In the genomic region with DNA sequence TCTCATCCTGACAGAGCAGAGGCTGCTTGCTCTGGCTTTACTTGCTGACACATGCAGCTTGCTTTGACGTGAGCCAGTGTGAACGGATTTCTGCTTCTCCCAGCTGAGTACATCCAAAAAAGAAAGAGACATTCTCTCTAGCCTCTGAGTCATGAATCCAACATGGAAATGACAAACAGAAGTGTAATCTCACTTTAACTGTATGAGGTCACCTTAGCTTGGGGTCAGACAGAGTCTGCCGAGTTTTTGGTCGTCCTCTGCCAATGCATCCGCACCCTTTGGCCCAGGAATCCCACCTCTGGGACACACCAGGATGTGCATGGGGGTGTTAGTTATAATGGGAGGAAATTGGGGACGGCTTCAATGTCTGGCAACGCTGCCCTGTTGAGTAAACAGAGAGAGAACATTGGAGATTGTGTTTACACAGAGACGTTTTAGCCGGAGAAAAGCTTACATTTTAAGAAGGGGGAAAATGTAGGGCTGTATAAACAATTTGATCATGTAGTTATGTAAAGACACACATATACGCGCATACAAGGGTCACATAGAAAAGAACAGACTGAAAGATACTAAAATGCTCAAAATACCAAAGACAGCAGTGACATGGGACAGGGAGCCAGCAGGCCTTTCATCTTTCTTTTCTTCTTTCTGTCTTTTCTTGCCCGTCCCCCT, we compare ENCODE assay signal across 10 mouse cellular contexts. TPM values are rescaled to one million over a fixed set of nuclear protein-coding genes. Genes with fewer than 3 reads are reported as not detected.
DNase-seq lines count a peak whose midpoint lies in the region; ATAC-seq and TF ChIP-seq lines count a peak whose summit lies in the region.
"Had no signal": no experiment of that assay in that cellular context is flagged by ENCODE, and none has a peak within 500 bp of the region (broad histone marks: within the 10 kb centered on the region; RNA-seq: fewer than 3 reads in every experiment).

No protein-coding gene starts in this region.

- peak overlapping the region; percentile 21 for H3K4me2 ChIP-seq in intestine, embryonic 14.5 days (ENCODE audit: low read length)
- no peak overlapping the region for H3K4me2 ChIP-seq in stomach, postnatal 0 days (replicated peaks; ENCODE audit: low read depth)
- H3K4me2 ChIP-seq in hindbrain, embryonic 12.5 days (replicated peaks), result no peak overlapping the region
- H3K4me2 ChIP-seq: limb, embryonic 12.5 days had no signal

- no peaks in the 10 kb centered on the region for H3K27me3 ChIP-seq in intestine, embryonic 14.5 days (replicated peaks; ENCODE audit: control insufficient read depth, insufficient read depth, low read length)
- H3K27me3 ChIP-seq in stomach, postnatal 0 days (ENCODE audit: control insufficient read depth, insufficient read depth, low read length), result no peaks in the 10 kb centered on the region
- no peaks in the 10 kb centered on the region for H3K27me3 ChIP-seq in hindbrain, embryonic 12.5 days

- no peak for TF ChIP-seq CTCF in gastrocnemius, adult 2 months (IDR thresholded peaks at IDR 0.05)
- TF ChIP-seq CTCF in stomach, postnatal 0 days (IDR thresholded peaks at IDR 0.05; ENCODE audit: low read depth), result no peak

- intact Hi-C loops in gastrocnemius, adult 2 months (cut with DNase I), result no loop called here

- peak; percentile 65 for DNase-seq in right cerebral cortex, adult 18-20 months
- DNase-seq in right cerebral cortex, postnatal 25 days, result no peak
- peak; percentile 83 for DNase-seq in gastrocnemius, adult 2 months
- peak; percentile 72 for DNase-seq in intestine, embryonic 14.5 days (ENCODE audit: low spot score)
- peak; percentile 50 for DNase-seq in stomach, postnatal 0 days (ENCODE audit: low spot score)
- no peak for DNase-seq in cerebellum, adult 11 months
- DNase-seq: cerebellum, adult 9-10 months had no signal

- peak overlapping the region; percentile 28 for H3K4me3 ChIP-seq in gastrocnemius, adult 2 months
- no peak overlapping the region for H3K4me3 ChIP-seq in intestine, embryonic 14.5 days (ENCODE audit: low read depth, low read length)
- no peak overlapping the region for H3K4me3 ChIP-seq in stomach, postnatal 0 days (ENCODE audit: low read depth, low read length)
- no peak overlapping the region for H3K4me3 ChIP-seq in hindbrain, embryonic 12.5 days
- H3K4me3 ChIP-seq: limb, embryonic 12.5 days; myocyte had no signal

- peak; percentile 67 for TF ChIP-seq EP300 in stomach, postnatal 0 days (optimal IDR thresholded peaks at IDR 0.05)

- H3K27ac ChIP-seq in gastrocnemius, adult 2 months, result peak overlapping the region; percentile 82
- peak overlapping the region; percentile 88 for H3K27ac ChIP-seq in intestine, embryonic 14.5 days (ENCODE audit: low read depth)
- H3K27ac ChIP-seq in stomach, postnatal 0 days (replicated peaks), result peak overlapping the region; percentile 87
- H3K27ac ChIP-seq in hindbrain, embryonic 12.5 days, result no peak overlapping the region
- H3K27ac ChIP-seq: limb, embryonic 12.5 days had no signal

- WGBS in intestine, embryonic 14.5 days, result 21% methylated on average over 12 of the region's 12 CpGs
- whole genome bisulfite sequencing in stomach, postnatal 0 days, result 8% methylated on average over 12 of the region's 12 CpGs
- 63% methylated on average over 12 of the region's 12 CpGs for WGBS in hindbrain, embryonic 12.5 days

- peak; percentile 62; the same call in 1 of the 2 replicates for ATAC-seq in intestine, embryonic 14.5 days (replicated peaks; ENCODE audit: low FRiP score, low TSS enrichment, low read depth)
- peak; percentile 88 for ATAC-seq in stomach, postnatal 0 days (ENCODE audit: low FRiP score, low TSS enrichment)
- ATAC-seq in hindbrain, embryonic 12.5 days (ENCODE audit: low FRiP score), result no peak

- no peaks in the 10 kb centered on the region for H3K9me3 ChIP-seq in intestine, embryonic 14.5 days (ENCODE audit: control insufficient read depth, low read length)
- H3K9me3 ChIP-seq in stomach, postnatal 0 days (ENCODE audit: control insufficient read depth, low read length), result no peaks in the 10 kb centered on the region
- H3K9me3 ChIP-seq in hindbrain, embryonic 12.5 days (replicated peaks), result no peaks in the 10 kb centered on the region

- 0 out of 2 replicates have a peak, but pooled peaks cover 10% of the 10 kb centered on the region for H3K4me1 ChIP-seq in intestine, embryonic 14.5 days (replicated peaks; ENCODE audit: control insufficient read depth, insufficient read depth, low read length)
- no peaks in the 10 kb centered on the region for H3K4me1 ChIP-seq in stomach, postnatal 0 days (replicated peaks; ENCODE audit: control insufficient read depth, insufficient read depth)
- no peaks in the 10 kb centered on the region for H3K4me1 ChIP-seq in hindbrain, embryonic 12.5 days
- H3K4me1 ChIP-seq: limb, embryonic 12.5 days had no signal

- no peak overlapping the region for H3K9ac ChIP-seq in intestine, embryonic 14.5 days (ENCODE audit: low read length)
- H3K9ac ChIP-seq in stomach, postnatal 0 days (ENCODE audit: low read length), result no peak overlapping the region
- H3K9ac ChIP-seq in hindbrain, embryonic 12.5 days, result no peak overlapping the region
- H3K9ac ChIP-seq: limb, embryonic 12.5 days had no signal

- no peaks in the 10 kb centered on the region for H3K36me3 ChIP-seq in intestine, embryonic 14.5 days (ENCODE audit: control insufficient read depth, insufficient read depth, low read length)
- H3K36me3 ChIP-seq in stomach, postnatal 0 days (ENCODE audit: control insufficient read depth, insufficient read depth, low read length), result no peaks in the 10 kb centered on the region
- no peaks in the 10 kb centered on the region for H3K36me3 ChIP-seq in hindbrain, embryonic 12.5 days
- H3K36me3 ChIP-seq: limb, embryonic 12.5 days had no signal

RNA-seq across cellular contexts. Expression of a gene that starts 33.7 kb away (rescaled TPM):
- 1 to 10 TPM; 3.8 to 4.2 TPM for total RNA-seq in gastrocnemius, adult 2 months (2021)
- polyA plus RNA-seq in intestine, embryonic 14.5 days (2014; fragmentation: Nextera tagmentation; extraction: Ambion mirVana), result 9.2 and 11.0 TPM in 2 replicates
- 12.8 and 14.6 TPM in 2 replicates for polyA plus RNA-seq in stomach, postnatal 0 days (2015; fragmentation: Nextera tagmentation; extraction: Ambion mirVana)
- polyA plus RNA-seq in hindbrain, embryonic 12.5 days (2016; fragmentation: Nextera tagmentation; extraction: Ambion mirVana), result 60.2 and 63.0 TPM in 2 replicates

RNA-seq across cellular contexts. Expression of a gene that starts 45.6 kb away (rescaled TPM):
- total RNA-seq in gastrocnemius, adult 2 months (2021), result 10 to 100 TPM; 48.0 to 81.2 TPM
- 97.9 and 110 TPM in 2 replicates for polyA plus RNA-seq in intestine, embryonic 14.5 days (2014; fragmentation: Nextera tagmentation; extraction: Ambion mirVana)
- polyA plus RNA-seq in stomach, postnatal 0 days (2015; fragmentation: Nextera tagmentation; extraction: Ambion mirVana), result 81.0 and 94.8 TPM in 2 replicates
- polyA plus RNA-seq in hindbrain, embryonic 12.5 days (2016; fragmentation: Nextera tagmentation; extraction: Ambion mirVana), result 8.7 and 8.9 TPM in 2 replicates

RNA-seq across cellular contexts. Expression of a gene that starts 59.1 kb away (rescaled TPM):
- total RNA-seq in gastrocnemius, adult 2 months (2021), result 1 to 10 TPM; 3.2 to 3.4 TPM
- 16.7 and 18.0 TPM in 2 replicates for polyA plus RNA-seq in intestine, embryonic 14.5 days (2014; fragmentation: Nextera tagmentation; extraction: Ambion mirVana)
- polyA plus RNA-seq in stomach, postnatal 0 days (2015; fragmentation: Nextera tagmentation; extraction: Ambion mirVana), result 25.0 and 26.6 TPM in 2 replicates
- 23.2 and 24.3 TPM in 2 replicates for polyA plus RNA-seq in hindbrain, embryonic 12.5 days (2016; fragmentation: Nextera tagmentation; extraction: Ambion mirVana)

Comparison
In these comparisons a context has a peak if more than half of its experiments do, and no peak if none do; other contexts are left out.
1. DNase-seq: peak in right cerebral cortex, adult 18-20 months (single experiment), gastrocnemius, adult 2 months (single experiment), intestine, embryonic 14.5 days (single experiment) and stomach, postnatal 0 days (single experiment); none in right cerebral cortex, postnatal 25 days (single experiment) and cerebellum, adult 11 months (single experiment).